Mouse (Mus musculus): ENCODE measurements around the gene Gm20823.
"Not testable (repeated sequence)": the region's sequence is repeated elsewhere in the genome, so short reads cannot be mapped to it uniquely, and the experiment has no call there.

Gm20823 gene

GRCm38 (mm10) chrY:62464745-62465144, at the start of gene Gm20823:
Gene Gm20823 (minus strand): TSS chrY:62464845.
- not testable (repeated sequence) for DNase-seq (ENCODE audit: low spot score)

Data from left cerebral cortex, adult 11 months (tissue).